Mouse (Mus musculus) B cell, adult 2 months (primary cell): ENCODE results near the gene Agtpbp1.
A peak's percentile ranks its signal among the peaks of the same experiment; 100 is the strongest.

Experiments used
- DNase-seq, 2 experiments: peaks; one replicate each; pipeline ENCODE4 v3.0.0; 2022

The Agtpbp1 gene

DNA sequence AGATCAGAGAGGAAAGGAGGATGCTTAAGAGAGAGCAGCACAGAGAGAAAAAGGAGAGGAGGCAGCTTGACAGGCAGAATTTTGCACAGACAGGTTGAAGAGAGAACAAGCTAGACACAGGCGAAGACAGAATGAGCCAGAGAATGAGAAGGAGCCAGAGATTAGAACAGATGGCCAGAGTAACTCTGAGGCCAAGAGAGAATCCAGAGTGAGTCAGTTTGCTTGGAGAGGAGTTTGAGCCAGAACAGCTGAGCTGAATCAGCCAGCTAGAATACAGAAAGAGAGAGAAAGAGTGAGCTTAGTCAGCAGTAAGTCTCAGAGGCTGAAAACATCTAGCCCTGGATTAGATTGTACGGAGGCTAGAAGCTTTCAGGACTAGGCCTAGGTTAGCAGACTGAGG is 12.5 kb downstream of the Agtpbp1 start:
- no peak for DNase-seq

GRCm38 (mm10) chr13:59571107-59571506 is 13.9 kb downstream of the Agtpbp1 start:
- DNase-seq: no peak

DNA sequence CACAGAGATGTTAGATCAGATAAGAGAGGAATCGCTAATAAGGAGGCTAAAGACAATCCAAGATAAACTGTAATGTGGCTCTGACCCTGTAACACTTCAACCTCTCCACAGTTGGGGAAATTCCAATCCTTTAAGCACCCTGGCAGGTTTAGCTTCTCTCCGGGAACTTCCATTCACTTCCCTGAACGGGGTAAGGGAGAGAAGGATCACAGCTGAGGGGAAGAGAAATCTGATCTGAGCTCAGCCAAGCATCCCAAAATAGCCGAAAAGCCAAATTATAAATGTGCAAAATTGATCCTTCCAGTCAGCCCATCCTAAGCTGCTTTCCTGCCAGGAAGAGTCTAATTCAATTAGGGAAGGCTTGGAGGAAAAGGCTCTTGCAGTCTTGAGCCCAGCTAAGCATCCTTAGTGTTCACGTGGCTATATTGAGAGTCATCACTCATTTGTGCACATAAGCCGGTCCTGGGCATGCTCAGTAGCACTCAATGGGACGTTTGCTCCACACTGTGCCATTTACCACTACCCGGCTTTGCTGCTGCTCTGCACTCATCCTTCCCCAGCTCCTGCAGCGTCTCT is 19.0 kb downstream of the Agtpbp1 start:
- no peak for DNase-seq

DNA sequence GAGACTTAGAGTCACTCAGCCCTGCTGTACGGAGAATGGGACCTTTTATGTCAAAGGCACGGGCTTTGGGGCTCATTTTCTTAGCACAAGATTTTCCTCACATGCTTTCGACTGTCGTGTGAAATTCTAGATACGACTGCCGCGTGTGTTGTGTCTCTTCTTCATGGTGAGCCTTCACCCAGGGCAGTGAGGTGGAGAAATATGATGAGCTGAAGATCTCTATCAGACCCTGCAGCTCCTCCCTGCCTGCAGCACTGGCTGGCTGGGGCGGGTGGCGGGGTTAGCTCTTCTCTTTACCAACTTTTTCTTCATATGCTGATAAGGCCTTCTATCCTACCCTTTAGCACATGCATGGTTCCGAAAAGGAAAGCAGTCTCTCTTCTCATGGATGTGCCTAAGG is 20.1 kb downstream of the Agtpbp1 start:
- DNase-seq: no peak

DNA sequence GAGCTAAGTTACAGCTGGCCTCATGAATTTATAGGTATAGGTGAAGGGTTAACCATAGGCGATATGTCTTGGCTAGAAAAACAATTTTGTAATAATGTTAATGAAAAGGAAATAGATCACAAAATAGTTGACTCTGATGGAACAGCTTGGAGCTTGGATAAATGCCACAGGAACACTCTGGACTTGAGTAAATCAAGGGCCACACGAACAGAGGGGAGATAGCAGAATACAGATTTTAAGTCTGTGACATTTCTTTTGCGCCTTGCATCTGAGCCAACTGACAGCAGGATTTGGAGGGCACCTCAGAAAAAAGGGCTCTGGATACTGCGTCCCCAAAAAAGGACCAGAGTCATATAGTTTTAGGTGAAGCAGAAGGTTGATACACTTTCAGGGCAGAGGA is 20.5 kb downstream of the Agtpbp1 start:
- DNase-seq: no peak

DNA sequence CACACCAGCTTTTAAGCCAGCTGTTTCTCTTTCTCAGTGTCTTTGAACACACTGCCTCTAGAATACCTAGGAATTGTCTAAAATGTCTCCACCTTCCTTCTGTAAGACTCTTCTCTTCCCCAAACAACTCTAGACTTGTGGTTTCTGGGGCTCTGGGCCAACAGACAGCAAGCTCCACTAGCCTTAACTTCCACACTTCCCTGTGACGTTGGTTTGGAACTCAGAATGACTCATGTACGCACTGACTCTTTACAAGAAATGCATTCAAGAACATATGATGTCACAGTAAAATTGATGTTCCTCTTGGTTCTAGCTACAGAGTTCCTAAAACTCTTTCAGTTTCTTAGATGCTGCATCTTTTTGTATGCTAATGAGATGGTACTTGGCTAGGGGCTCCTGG is 22.6 kb downstream of the Agtpbp1 start:
- no peak for DNase-seq

GRCm38 (mm10) chr13:59558776-59559175 is 26.3 kb downstream of the Agtpbp1 start:
- DNase-seq: no peak

DNA sequence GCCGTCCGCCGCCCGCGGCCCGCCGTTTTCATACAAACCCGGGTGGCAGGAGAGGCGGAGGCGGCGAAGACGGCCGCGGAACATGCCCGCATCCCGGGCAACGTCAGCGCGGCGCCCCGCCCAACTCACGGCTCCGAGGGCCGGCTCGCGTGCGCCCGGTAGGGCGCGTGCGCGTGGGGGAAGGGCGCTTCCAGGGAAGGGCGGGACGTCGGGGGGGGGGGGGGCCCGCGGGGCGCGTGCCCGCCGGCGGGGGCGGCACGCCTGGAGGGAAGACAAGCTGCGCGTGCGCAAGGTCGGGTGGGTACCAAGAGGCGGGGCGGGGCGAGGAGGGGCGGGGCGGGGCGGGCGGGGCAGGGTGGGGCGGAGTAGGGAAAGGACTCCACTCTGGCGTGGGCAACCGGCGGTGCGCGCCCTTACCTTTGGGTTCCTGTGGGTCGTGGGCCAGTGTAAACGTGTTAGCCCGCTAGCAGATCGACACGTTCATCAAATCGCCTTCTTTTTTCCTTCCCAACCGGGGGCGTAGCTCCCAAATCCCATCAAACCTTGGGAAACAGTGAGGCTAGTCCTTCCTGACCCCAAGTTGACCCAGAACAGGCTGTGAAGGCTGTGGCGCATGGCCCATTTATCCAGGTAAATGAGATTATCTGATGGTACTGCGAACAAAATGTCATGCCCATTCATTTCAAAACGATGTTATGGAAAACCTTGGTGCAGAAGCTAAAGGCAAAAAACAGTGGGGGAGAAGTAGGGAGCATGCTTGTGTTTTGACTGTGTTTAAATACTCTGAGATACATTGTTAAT is 27.6 kb downstream of the Agtpbp1 start:
- peak; percentile 83 to 86 for DNase-seq

DNA sequence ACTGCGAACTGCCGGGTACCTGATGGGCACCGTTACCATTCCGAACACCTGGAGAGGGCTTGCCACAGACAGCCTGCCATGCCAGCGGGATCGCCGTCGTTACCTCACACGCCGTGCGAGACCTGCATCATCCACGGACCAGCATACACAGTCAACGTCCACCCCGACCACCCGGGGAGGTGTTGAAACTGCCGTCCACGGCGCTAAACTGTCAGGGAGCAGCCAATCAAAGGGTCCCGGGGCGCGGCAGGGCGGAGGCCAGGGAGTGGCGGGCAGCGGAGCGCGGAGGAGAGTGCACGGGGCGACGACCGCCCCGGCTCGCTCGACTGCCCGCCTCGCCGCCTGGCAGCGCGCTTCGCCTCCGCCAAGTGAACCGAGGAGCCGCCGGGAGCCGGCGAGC is 28.4 kb downstream of the Agtpbp1 start:
- DNase-seq: peak; percentile 68

- DNase-seq: peak in 1 of 2 experiments; percentile 3
These were observed 29.3 kb downstream of the Agtpbp1 start for GRCm38 (mm10) chr13:59555613-59556192.

DNA sequence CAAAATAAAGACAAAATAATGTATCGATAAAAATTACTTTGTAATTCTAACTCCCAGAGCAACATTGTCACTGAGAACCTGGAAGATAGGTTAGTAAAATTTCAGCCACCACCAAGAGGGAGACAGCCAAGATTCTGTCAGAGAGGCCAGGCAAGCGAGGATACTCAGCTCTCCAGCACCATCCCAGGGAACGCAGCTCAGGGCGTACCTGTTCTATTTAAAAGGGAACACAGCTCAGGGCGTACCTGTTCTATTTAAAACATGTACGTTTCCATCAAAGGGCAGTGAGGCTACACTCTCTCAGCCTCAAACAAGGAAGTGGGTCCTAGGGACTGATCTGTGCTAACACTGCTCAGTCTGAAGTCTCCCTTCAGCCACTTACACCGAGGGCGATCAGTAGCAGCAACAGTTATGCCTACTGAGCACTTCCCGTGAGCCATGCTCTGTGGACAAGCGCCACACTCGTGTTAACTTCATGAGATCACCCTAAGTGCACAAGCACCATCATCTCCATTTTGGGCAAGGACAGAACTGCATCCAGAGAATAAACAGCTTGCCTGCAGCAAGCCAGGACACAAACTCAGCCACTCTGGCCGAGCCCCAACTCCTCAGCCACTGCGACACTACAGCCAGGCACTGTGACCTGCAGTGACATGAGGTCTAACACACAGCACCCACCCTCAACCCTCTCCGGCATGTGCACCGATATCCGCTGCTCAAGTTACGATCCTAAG is 30.1 kb downstream of the Agtpbp1 start:
- peak in 1 of 2 experiments; percentile 2 for DNase-seq

- DNase-seq: no peak
These were observed 32.3 kb downstream of the Agtpbp1 start for GRCm38 (mm10) chr13:59552751-59553150.

DNA sequence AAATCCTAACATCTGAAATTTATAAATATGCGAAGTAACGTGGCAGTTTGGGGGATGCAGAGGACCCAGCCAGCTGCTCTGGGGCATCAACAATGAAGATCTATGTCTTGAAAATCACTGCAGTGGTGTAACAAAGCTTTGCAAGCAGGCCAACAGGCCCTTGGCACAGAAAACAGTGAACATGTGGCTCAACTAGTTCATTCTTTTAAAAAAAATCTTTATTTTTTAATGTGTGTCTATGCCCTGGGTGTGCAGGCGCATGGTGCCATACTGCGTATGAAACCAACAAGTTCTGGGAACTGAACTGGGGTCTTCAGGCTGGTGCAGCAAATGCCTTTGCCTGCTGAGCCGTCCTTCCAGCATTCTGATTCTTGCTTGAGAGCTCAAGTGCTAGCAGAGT is 32.7 kb downstream of the Agtpbp1 start:
- no peak for DNase-seq

DNA sequence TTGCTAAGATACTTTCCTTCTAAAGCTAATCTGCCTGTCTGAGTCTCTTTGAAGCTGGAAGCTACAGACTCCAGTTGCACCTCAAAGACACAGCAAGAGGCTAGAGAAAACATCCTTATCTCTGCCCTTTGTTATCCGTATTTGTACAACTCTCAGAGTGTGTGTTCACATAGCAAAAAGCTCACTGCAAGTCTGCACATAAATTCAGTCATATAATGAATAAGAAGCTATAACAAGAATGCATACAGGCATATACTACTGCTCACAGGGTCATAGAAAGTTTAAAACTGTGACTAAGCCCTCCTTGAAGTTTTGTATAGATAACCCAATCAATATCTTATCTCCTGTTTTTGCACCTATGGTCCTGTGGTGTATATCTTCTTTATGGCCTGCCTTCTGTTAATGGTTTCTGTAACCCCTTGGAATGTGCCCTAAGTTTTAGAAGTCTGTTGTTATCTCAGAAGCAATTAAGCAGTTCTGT is 35.7 kb downstream of the Agtpbp1 start:
- DNase-seq: no peak

DNA sequence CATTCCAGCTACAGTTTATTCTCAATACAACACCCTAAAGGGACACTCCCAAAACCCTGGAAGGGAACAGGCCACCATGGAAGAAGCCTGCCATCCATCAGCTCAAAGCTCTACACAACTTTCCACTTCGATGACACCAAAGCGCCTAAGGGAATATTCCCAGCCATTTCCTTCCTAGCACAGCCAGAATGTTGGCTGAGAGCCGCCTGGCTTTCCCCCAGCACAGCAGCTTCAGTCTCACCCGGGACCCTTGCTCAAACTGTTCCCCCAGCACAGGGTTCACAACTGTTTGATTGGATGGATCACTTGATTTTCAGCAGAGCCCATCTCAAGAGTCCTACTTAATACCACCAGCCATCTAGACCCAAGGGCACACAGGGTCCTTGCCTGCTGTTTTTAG is 37.3 kb downstream of the Agtpbp1 start:
- DNase-seq: no peak

- no peak for DNase-seq
These were observed 37.9 kb downstream of the Agtpbp1 start for GRCm38 (mm10) chr13:59547091-59547490.

DNA sequence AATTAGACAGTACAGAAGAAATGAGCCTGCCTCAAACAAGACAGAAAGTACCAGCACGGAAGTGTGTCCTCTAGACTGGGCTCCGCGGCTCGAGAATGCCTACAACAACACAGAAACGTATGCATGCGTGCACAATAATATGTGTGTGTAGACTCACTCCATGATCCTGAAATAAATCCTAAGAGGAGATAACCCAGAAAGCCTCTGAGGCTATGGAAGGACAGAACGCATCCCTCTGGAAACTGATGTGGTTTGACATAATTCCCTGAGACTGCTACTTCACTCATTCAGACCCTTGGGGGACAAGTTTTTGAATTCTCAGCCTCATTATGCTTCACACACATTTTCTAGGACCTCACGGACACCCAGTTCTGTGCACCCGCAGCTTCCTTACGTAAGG is 42.6 kb downstream of the Agtpbp1 start:
- no peak for DNase-seq

GRCm38 (mm10) chr13:59540030-59540429 is 45.0 kb downstream of the Agtpbp1 start:
- DNase-seq: no peak

GRCm38 (mm10) chr13:59538661-59539060 is 46.4 kb downstream of the Agtpbp1 start:
- no peak for DNase-seq

GRCm38 (mm10) chr13:59536631-59537030 is 48.4 kb downstream of the Agtpbp1 start:
- DNase-seq: no peak

DNA sequence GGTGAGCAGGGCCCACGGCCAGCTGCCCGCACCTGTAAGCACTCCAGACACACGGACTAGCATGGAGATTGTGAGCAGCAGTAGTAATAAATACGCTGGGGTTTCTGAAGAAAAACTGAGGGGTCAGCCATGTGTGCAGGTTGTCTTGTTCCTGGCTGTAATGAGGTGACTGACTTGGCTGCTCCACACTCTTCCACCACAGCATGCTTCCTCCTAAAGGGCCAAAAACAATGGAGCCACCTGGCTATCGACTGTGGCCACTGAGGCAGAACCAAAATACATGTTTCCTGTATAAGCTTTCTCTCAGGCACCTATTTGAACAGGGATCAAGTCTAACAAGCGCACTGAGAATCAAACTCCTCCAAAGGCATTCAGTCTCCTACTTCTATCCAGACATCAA is 49.3 kb downstream of the Agtpbp1 start:
- no peak for DNase-seq

DNA sequence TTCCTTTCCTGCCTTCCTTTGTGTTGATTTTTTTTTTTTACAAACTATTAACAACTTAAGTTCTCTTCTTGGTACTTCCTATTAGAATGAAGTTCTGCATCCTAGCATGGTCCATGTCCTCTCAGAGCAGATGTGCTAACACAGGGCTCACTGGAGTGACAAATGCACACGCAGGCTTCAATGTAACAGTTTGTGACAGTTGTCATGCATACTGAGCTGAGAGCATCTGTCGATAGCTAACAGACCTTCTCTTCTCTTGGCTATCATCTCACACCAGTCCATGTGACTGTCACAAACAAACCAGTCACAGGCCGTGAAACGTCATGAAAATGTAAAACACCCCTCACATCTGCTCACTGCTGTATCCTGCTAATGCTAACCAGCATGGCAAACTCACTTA is 50.7 kb downstream of the Agtpbp1 start:
- DNase-seq: no peak

DNA sequence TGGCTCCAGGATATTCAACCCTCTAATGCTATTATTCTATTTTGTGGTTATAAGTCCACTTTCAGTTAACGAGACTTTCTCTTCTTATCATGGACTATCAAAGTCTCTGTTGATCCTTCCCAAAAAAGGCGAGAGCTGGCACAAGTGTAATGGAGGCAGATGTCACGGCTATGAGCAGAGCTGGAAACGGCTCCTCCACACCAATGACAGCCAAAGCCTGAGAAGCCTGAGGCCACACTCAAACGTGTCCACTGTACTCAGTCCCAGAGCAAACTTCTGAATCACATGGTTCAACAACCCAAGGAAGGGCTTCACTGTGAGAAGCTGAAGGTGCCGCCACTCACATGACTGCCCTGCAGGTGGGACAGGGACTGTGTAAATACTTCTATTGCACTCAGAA is 51.7 kb downstream of the Agtpbp1 start:
- no peak for DNase-seq

DNA sequence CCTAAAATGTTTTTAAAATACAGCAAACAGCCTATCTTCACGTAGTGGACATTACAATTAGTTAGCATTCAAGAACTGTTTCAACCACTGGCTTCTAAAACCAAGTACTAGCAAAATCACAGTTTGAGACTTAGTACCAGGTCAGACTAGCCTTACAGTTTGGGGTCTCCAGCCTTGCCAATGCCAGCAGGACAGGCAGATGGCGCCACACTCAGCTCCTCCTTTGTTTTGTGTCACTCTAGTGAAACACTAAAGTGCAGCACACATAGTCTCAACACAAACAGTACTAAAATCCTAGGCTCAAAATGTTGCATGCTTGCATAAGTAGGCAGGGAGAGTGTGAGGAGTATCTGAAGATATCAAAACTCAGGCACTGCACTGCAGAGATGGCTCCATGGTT is 53.8 kb downstream of the Agtpbp1 start:
- peak; percentile 23 to 31 for DNase-seq
